Mouse (Mus musculus) myocyte (in vitro differentiated cells): Measurements from ENCODE around the gene Vdac2.

Experiments
- CEBPB ChIP-seq: IDR thresholded peaks from 2 replicates; pipeline ENCODE4 v1.6.1; 2011; ENCODE audit warnings: mild to moderate bottlenecking, moderate library complexity; ENCODE audit not compliant: poor library complexity, insufficient read depth, severe bottlenecking
- E2F4 ChIP-seq: IDR thresholded peaks from one replicate; pipeline ENCODE4 v1.6.1; 2011; ENCODE audit warnings: mild to moderate bottlenecking, control low read depth, moderate library complexity; ENCODE audit not compliant: insufficient read depth
- MAX ChIP-seq: IDR thresholded peaks from one replicate; pipeline ENCODE4 v1.6.1; 2011; ENCODE audit warnings: low read depth, mild to moderate bottlenecking, control low read depth
- MYOD1 ChIP-seq, 3 experiments: IDR thresholded peaks; one replicate each; pipeline ENCODE4 v1.6.1; 2011; ENCODE audit warnings: control low read depth in 2 of 3, low read depth in 2 of 3, mild to moderate bottlenecking in 2 of 3, moderate library complexity in 1 of 3; ENCODE audit not compliant: insufficient read length in 2 of 3, control insufficient read depth in 1 of 3
- MYOG ChIP-seq, 3 experiments: IDR thresholded peaks; one replicate each; pipeline ENCODE4 v1.6.1; 2011; ENCODE audit warnings: control low read depth in 2 of 3, low read depth in 2 of 3, mild to moderate bottlenecking in 2 of 3; ENCODE audit not compliant: insufficient read length in 2 of 3, control insufficient read depth in 1 of 3, insufficient read depth in 1 of 3
- POLR2A ChIP-seq: IDR thresholded peaks from one replicate; pipeline ENCODE4 v1.6.1; 2011; ENCODE audit warnings: low read depth, mild to moderate bottlenecking, control low read depth, moderate library complexity; ENCODE audit not compliant: insufficient read length
- POLR2AphosphoS2 ChIP-seq: IDR thresholded peaks from one replicate; pipeline ENCODE4 v1.6.1; 2011; ENCODE audit warnings: low read depth, control low read depth; ENCODE audit not compliant: insufficient read length
- REST ChIP-seq: IDR thresholded peaks from one replicate; pipeline ENCODE4 v1.6.1; 2011; ENCODE audit warnings: mild to moderate bottlenecking, control low read depth, moderate library complexity; ENCODE audit not compliant: insufficient read depth, insufficient read length
- SRF ChIP-seq: IDR thresholded peaks from one replicate; pipeline ENCODE4 v1.6.1; 2011; ENCODE audit warnings: low read depth; ENCODE audit not compliant: control insufficient read depth, insufficient read length
- TCF12 ChIP-seq: IDR thresholded peaks from one replicate; pipeline ENCODE4 v1.6.1; 2011; ENCODE audit warnings: mild to moderate bottlenecking, control low read depth; ENCODE audit not compliant: poor library complexity, insufficient read depth, severe bottlenecking
- TCF3 ChIP-seq: IDR thresholded peaks from one replicate; pipeline ENCODE4 v1.6.1; 2011; ENCODE audit warnings: low read depth, control low read depth; ENCODE audit not compliant: insufficient read length
- USF1 ChIP-seq: IDR thresholded peaks from one replicate; pipeline ENCODE4 v1.6.1; 2011; ENCODE audit warnings: low read depth, mild to moderate bottlenecking, control low read depth, moderate library complexity

DNA sequence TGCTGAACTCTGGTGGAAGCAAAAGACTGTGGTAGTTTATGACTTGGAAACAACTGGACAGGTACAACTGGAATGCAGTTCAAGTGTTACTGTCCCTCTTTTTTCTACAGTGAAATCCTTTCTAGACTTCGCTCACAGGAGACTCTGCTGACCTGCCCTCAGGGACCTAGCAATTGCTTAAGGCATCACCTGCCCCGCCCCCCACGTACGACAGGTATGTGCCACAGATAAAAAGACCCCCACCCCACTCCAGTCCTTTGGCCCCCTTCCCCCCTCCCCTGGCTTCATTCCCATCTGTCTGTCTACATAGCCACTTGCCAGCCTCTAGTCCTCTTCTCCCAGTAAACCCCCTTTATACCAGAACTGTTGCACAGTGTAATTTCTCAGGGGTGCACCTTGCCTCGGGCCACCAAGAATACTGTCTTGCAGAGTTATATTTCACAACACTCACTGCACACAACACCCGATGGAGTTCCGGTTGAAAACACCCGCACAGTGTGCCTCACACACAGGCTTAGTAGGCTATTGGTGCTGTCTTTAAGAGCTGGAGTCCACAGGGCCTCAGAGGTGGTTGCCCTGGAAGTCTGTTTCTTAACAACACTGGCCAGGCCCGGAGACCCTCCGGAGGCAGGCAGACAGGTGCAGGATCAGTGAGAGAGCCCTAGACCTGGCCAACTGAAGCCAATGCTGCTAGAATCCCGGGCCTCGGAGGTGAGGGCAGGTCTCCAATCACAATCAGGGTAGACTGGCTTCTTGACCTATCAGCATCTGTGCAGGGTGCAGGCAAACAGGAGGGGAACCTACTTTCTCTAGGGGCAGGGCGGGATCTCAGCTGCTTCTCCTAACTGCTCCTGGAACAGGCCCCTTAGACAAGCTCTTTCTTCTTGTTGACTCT lies 24.7 kb downstream of the Vdac2 start:
- TF ChIP-seq POLR2A (no peak), MAX (no peak), USF1 (no peak), TCF12 (no peak), POLR2AphosphoS2 (no peak), REST (no peak), TCF3 (no peak), CEBPB (no peak), E2F4 (no peak), MYOG (IDR thresholded peaks at IDR 0.05; ENCODE audit: control insufficient read depth in 1 of 3, insufficient read depth in 1 of 3, insufficient read length in 2 of 3, low read depth in 2 of 3) (no peak), SRF (no peak), MYOD1 (IDR thresholded peaks at IDR 0.05; ENCODE audit: control insufficient read depth in 1 of 3, insufficient read length in 2 of 3, low read depth in 2 of 3) (no peak)
